Mouse (Mus musculus) liver, adult (tissue): ENCODE results near the gene Dap3.

ENCODE experiments used
- GATA4 ChIP-seq: IDR thresholded peaks from 2 replicates; pipeline ENCODE4 v1.6.1; 2014; ENCODE audit warnings: mild to moderate bottlenecking, low read length; ENCODE audit not compliant: insufficient replicate concordance

The Dap3 gene

DNA sequence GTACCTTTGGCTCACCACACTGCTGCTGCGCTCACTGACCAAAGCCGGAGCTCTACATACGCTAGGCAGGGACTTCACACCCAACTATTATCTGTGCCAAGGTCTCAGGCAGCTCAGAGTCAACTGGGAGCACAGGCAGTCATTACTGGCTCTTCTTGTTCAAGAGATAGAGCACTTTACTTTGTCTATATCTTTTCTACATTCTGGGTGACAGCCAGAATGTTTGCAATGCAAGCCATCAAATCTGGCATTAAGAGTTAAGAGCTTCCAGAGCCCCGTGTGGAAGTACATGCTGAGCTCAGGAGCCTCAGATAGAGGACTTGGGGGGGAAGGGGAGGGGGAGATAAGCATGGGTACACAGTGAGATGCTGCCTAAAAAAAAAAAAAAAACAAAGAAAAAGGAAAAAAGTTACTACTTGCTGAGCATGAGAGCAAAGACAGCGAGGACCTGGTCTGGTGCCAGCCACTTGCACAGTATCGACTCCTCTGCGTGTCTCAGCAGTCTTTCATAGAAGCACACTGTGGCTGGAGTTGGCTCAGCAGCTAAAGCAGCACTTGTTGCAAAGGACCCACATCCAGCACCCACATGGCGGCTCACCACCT lies 26.9 kb downstream of the Dap3 start:
- TF ChIP-seq GATA4: no peak

DNA sequence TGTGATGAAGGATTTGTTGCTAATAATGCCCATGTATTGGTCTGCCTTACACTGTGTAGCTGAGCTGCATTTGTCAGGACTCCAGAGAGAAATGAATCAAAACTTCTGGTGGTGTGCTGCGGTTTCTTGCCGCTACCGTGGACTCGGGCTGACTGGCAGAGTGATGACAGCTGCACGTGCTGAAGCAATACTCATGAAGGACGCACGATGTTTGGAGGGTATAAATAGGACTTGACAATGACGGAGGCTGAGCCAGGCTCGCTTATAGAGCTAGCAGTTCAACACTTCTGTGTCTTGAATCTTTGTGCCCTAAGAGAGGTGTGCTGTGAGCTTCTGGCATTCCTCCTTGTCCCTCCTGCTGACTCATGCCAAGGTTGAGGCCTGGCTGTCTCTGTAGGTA lies 29.6 kb downstream of the Dap3 start:
- TF ChIP-seq GATA4: no peak

DNA sequence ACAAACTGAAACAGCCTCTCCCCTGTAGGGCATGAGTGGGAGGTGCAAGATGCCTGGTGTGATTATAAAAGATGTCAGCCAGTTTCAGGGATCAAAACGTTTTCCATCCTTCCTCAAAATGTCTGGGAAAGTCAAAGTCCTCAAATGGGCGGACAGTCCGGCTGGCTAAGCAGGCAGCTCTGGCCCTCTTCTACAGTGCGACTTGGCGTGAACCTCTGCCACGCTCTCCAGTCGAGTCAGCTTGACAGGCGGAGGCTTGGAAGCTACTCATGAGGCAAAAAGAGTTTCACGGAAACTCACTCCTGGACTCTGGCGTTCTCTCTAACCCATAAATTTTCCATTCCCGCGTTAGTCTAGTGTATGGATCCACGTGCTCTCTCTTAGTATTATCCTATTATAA lies 32.0 kb downstream of the Dap3 start:
- no peak for TF ChIP-seq GATA4

DNA sequence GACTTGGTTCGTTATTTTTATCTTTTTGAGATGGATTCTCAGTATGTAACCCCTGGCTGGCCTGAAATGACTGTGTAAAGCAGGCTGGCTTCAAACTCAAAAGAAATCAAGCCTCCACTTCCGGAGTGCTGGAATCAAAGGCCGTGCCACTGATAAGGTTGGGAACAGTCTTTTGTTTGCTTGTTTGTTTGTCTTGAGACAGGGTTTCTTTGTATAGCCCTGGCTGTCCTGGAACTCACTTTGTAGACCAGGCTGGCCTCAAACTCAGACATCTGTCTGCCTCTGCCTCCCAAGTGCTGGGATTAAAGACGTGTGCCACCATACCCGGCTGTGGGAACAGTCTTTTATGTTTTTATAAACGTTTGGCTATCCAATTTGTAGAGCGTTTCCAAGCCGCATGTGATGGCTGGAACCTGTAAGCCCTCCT lies 36.6 kb downstream of the Dap3 start:
- TF ChIP-seq GATA4: peak; percentile 72; the same call in 1 of the 2 replicates

DNA sequence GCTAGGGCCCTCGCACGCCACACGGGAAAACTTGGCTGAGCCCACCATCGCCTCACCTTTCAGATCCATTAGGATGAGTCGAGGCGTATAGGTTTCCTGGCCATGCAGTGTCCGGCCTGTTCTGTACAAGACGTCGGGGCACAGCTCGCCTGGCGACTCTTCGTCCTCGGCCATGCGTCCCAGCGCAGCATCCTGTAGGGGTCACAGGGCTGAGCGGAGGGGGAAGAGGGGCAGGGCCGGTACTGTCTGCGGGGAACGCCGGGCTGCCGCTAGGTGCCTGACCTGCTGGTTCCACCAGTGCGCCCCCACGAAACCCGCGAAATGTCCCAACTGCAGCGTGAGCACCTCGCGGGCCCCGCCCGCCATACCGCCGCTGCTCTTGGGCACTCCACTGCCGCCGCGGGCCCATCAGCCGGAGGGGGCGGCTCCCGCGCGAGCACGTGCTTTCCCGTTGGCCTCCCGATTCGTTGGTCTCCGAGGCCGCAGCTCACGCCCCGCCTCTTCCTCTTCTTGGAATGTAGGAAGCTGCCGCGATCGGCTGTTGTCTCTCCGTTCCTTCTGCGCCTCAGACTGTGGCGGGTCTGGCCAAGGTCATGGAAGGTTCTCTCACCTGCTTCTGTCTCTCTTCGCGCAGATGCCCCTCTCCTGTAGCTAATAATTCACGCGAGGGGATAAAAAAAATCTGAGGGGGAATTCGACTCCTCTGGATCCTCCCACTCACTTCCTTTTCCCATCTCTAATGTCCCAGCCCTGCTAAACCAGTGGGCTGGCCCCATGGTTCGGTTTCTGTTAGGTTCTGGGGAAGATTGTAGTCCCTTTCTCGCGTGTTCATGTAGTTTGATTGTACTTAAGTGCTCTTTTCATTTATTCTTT lies 37.2 kb downstream of the Dap3 start, which contains the start of gene Msto1:
Gene Msto1 (minus strand): TSS at position 489 of the 873 bp plus-strand sequence.
- peak; percentile 7; the same call in 1 of the 2 replicates for TF ChIP-seq GATA4

DNA sequence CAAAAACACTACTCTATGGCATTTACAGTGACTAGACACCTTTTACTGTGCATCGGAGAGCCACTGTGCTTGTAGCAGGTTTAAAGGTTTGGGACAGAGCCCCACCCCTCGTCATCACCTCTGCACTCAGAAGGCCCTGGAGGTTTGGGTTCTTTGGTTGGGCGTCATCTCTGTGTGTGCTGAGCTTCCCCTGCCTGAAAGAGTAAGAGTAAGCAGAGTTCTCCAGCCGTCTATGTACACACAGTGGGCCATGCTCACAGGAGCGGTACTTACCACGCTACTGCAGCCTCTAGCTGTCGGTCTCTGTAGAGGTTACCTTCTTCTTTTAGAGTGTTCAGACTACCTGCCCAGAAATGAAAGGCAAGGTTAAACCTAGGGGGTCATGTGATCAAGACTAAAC lies 38.4 kb downstream of the Dap3 start:
- TF ChIP-seq GATA4: no peak

DNA sequence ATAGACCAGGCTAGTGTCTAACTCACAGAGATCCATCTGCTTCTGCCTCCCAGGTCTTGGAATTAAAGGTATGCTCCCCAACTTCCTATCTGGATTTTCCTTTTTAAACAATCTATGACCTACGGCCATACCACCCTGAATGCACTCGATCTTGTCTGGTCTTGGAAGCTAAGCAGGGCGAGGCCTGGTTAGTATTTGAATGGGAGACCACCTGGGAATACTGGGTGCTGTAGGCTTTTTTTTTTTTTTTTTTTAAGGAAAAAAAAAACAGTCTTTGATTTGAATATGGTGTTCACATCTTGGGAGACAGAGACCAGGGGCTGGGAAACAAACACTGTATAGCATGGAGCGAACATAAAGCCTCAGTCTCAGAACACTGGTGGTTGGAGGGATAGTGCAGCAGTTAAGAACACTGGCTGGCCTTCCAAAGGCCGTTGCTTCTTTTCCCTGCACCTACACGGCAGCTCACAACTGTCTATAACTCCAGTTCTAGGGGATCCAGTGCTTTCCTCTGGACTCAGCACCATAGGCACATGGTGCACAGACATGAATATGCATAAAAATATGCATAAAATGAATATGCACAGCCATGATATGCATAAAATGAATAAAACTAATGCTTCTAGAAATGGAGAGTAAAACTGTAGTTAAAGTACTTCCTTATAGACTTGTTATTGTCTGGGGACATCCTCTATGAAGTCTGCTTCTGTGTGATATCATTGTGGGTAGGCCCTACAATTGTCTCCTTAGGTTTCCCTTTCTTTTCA lies 44.4 kb downstream of the Dap3 start:
- TF ChIP-seq GATA4: no peak

DNA sequence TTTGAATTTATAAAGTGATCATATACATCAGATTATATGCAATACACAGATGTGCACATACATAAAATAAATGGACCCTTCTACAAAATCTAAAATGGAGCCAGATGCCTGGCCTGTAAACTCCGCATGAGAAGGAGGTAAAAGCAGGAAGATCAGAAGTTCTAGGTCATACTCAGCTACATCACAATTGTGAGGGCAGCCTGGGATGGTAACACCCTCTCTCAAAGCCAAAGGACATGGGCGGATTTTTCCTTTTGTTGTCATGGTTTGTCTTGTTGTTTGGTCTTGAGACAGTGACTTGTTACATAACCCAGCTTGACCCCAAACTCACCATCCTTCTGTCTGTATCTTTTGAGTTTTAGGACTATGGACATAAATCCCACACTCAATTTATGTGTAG lies 45.2 kb downstream of the Dap3 start:
- no peak for TF ChIP-seq GATA4

DNA sequence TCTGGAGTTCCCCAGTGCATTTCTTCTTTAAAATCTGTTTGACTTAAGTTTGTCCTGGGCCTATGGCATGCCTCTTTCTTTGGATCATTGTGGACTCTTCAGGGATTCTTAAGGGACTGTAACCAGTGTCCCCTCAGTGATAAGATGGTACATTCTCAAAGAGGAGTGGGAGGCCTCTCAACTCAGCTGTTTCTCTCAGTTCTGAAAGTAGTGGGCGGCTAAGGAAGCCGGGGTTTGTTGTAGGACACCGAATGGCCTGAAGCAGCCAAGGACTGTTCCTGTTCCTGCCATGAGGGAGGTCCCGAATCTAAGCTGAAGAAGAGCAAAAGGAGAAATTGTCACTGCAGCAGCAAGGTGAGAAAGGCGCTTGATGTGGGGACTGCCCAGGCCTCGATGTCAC lies 45.8 kb downstream of the Dap3 start:
- TF ChIP-seq GATA4: no peak

DNA sequence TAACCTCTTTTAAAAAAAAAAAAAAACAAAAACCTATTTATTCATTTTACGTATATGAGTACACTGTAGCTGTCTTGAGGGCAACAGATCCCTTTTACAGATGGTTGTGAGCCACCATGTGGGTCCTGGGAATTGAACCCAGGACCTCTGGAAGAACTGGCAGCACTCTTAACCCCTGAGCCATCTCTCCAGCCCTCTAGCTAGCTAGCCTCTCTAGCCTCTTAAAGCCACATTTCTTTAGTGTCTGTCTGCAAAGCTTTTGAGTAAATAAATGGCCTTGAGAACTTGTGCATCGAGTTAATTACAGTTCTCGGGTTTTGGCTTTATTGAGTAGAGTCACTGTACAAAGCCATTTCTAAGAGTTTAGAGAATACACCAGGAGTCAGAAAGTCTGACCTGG lies 46.2 kb downstream of the Dap3 start:
- no peak for TF ChIP-seq GATA4
